Mouse (Mus musculus) thymus, adult 2 months (tissue): Measurements from ENCODE around the gene Sipa1l2.

ENCODE experiments used
- CTCF ChIP-seq: fragments of 200-500 bp; IDR thresholded peaks from 2 replicates; pipeline ENCODE4 v1.5.1; 2012; ENCODE audit warnings: mild to moderate bottlenecking, control low read depth, low read length, moderate library complexity, borderline replicate concordance; ENCODE audit not compliant: control insufficient read depth, poor library complexity, insufficient read depth; ENCODE audit errors: extremely low read depth
- POLR2A ChIP-seq: fragments of 200-500 bp; IDR thresholded peaks from 2 replicates; pipeline ENCODE4 v1.6.1; 2012; ENCODE audit warnings: mild to moderate bottlenecking, low read length, control low read depth, moderate library complexity; ENCODE audit not compliant: control insufficient read depth, poor library complexity, insufficient read depth; ENCODE audit errors: extremely low read depth

DNA sequence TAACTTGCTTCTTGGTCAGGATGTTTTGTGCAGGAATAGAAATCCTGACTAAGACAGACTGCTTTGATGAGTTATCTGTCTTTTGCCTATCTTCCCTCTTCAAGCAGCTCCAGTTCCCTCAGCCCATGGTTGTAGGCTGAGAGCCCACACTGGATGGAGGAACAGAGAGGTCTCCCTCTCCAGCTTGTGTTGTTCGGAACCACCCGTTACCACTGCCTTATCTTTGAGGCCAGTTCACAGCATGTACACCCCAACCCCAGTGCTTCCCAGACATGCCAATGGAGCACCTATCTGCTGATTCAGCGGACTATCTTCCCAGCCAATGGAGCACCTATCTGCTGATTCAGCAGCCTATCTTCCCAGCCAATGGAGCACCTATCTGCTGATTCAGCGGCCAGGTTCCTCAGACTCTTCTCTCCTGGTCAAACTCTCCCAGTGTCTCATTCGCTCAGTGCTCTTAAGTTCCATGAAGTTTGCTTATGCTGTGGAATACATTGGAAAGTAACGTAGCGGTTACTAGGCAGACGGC is 33.8 kb upstream of the Sipa1l2 start:
- no peak for TF ChIP-seq CTCF
- TF ChIP-seq POLR2A = no peak
